Comparison of ENCODE assay signal across 24 mouse cellular contexts in the genomic region with DNA sequence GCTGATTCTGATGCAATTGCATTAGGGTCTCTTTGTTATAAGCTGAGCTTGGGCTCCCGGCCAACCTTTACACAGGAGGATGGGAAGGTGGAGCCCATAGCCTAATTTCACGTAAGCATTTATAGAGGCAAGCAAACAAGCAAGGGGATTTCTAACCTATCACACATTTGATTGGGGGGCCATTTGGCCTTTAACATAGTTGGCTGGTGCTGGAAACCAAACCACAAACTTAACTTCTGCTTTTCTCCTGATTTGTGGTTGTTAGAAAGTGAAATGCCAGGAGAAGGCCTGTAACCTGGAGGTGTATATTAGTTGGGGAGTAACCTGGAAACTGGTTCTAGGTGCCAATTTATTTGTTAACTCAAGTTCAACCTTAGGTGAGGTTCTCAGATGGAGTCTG. TPM values are rescaled to one million over a fixed set of nuclear protein-coding genes. Genes with fewer than 3 reads are reported as not detected.
DNase-seq lines count a peak whose midpoint lies in the region; ATAC-seq lines count a peak whose summit lies in the region.
"Had no signal": no experiment of that assay in that cellular context is flagged by ENCODE, and none has a peak within 500 bp of the region (broad histone marks: within the 10 kb centered on the region; RNA-seq: fewer than 3 reads in every experiment).

No protein-coding gene starts in this region.

- DNase-seq in 416B (ENCODE audit: low read depth) (peak; percentile 36), MEL-GATA-1-ER (ENCODE audit: extremely low read depth, low read depth) (peak; percentile 15)
- no peak for DNase-seq in frontal cortex, postnatal 25 days (ENCODE audit: low spot score in 2 of 2)
- no peak for DNase-seq in cerebellum, postnatal 36 days
- no peak for DNase-seq in cerebellum, postnatal 14 days
- DNase-seq: adrenal gland, postnatal 10 days; adrenal gland, postnatal 36 days; B cell, adult 2 months; cerebellum, adult 11 months; cerebellum, adult 2 months; cerebellum, adult 9-11 months; gastrocnemius, adult 2 months; gastrocnemius, postnatal 14 days; heart, adult 18-20 months; heart, postnatal 14 days; kidney, adult 11 months; kidney, adult 8-10 months had no signal

- ATAC-seq in granulocyte monocyte progenitor cell, adult 5-6 weeks (replicated peaks; ENCODE audit: poor library complexity, severe bottlenecking) = peak; percentile 63
- ATAC-seq: forebrain, embryonic 15.5 days; hindbrain, embryonic 16.5 days; intestine, embryonic 15.5 days; Patski had no signal

RNA-seq across cellular contexts. Expression of gene 4931423N10Rik, which starts 21.2 kb away (rescaled TPM):
- not detected in 2 replicates for total RNA-seq in granulocyte monocyte progenitor cell, adult 5-6 weeks (2014; fragmentation: Nextera tagmentation)
- not detected in 2 replicates for total RNA-seq in granulocyte monocyte progenitor cell, adult 5-6 weeks (2017)
- total RNA-seq: adrenal gland, adult 18-20 months; adrenal gland, postnatal 10 days; gastrocnemius, adult 2 months; gastrocnemius, postnatal 14 days; gastrocnemius, postnatal 4 days; heart, adult 18-20 months; heart, postnatal 14 days had no signal

Comparison
In these comparisons a context has a peak if more than half of its experiments do, and no peak if none do; other contexts are left out.
1. DNase-seq: peak in 416B (single experiment) and MEL-GATA-1-ER (single experiment); none in frontal cortex, postnatal 25 days (0 of 2), cerebellum, postnatal 36 days (0 of 2) and cerebellum, postnatal 14 days (0 of 2).